Mouse (Mus musculus) liver, embryonic 14.5 days (tissue): ENCODE data around the gene Dock2. TPM values are rescaled to one million over a fixed set of nuclear protein-coding genes. Genes with fewer than 3 reads are reported as not detected.

Experiments used
- ATAC-seq: fragments of 200-750 bp; cut with Nextera tagmentation; 2 replicates; pipeline ENCODE4 v1.8.0; 2017; ENCODE audit warnings: moderate number of reproducible peaks, mild to moderate bottlenecking, moderate library complexity; ENCODE audit not compliant: insufficient read depth
- DNase-seq, 3 experiments: peaks; one replicate each; pipeline ENCODE4 v3.0.0-alpha.2; 2012 to 2013; ENCODE audit warnings: low read depth in 3 of 3, low spot score in 3 of 3
- H3K27ac ChIP-seq: fragments of 300-500 bp; sonication (generic); 2 replicates; pipeline ENCODE4 v1.5.1; 2014; ENCODE audit warnings: moderate library complexity, mild to moderate bottlenecking, control low read depth, inconsistent platforms
- H3K27me3 ChIP-seq: fragments of 300-500 bp; sonication (generic); 2 replicates; pipeline ENCODE4 v1.6.1; 2014; ENCODE audit warnings: mild to moderate bottlenecking, low read length, moderate library complexity; ENCODE audit not compliant: control insufficient read depth, insufficient read depth
- H3K36me3 ChIP-seq: fragments of 300-500 bp; sonication (generic); replicated peaks from 2 replicates; pipeline ENCODE4 v1.6.1; 2014; ENCODE audit warnings: low read depth; ENCODE audit not compliant: control insufficient read depth, insufficient read depth
- H3K4me1 ChIP-seq, 2 experiments: fragments of 200-500 bp in 1 of 2; fragments of 300-500 bp in 1 of 2; sonication (generic) in 1 of 2; replicated peaks; 2 replicates each; pipeline ENCODE4 v1.6.1; 2012 to 2014; ENCODE audit warnings: antibody characterized with exemption in 1 of 2, inconsistent platforms in 1 of 2, low read length in 1 of 2; ENCODE audit not compliant: control insufficient read depth in 2 of 2, insufficient read depth in 2 of 2
- H3K4me2 ChIP-seq: fragments of 300-500 bp; sonication (generic); 2 replicates; pipeline ENCODE4 v1.6.1; 2014; ENCODE audit warnings: low read depth, mild to moderate bottlenecking, control low read depth, moderate library complexity
- H3K4me3 ChIP-seq, 2 experiments: fragments of 200-500 bp in 1 of 2; fragments of 300-500 bp in 1 of 2; sonication (generic) in 1 of 2; 2 replicates each; pipeline ENCODE4 v1.5.1; 2012 to 2014; ENCODE audit warnings: low read depth in 2 of 2, low read length in 2 of 2, mild to moderate bottlenecking in 2 of 2, control low read depth in 1 of 2, inconsistent platforms in 1 of 2, moderate library complexity in 1 of 2; ENCODE audit not compliant: insufficient read depth in 1 of 2
- H3K9ac ChIP-seq: fragments of 300-500 bp; sonication (generic); replicated peaks from 2 replicates; pipeline ENCODE4 v1.6.1; 2014; ENCODE audit warnings: mild to moderate bottlenecking, control low read depth, moderate library complexity
- H3K9me3 ChIP-seq: fragments of 300-500 bp; sonication (generic); 2 replicates; pipeline ENCODE4 v1.6.1; 2016; ENCODE audit warnings: low read length, mixed read lengths; ENCODE audit not compliant: control insufficient read depth
- CTCF ChIP-seq: IDR thresholded peaks from 2 replicates; pipeline ENCODE4 v1.5.1; 2016; ENCODE audit warnings: antibody characterized with exemption, low read depth, control low read depth
- EP300 ChIP-seq: IDR thresholded peaks from 2 replicates; pipeline ENCODE4 v1.6.1; 2016; ENCODE audit warnings: antibody characterized with exemption, low read depth
- WGBS: fragments of 180-500 bp; shearing (Covaris S2); extraction: QIAGEN DNeasy Blood & Tissue Kit; methylation state at CpG from one replicate; pipeline ENCODE4 v1.1.7; 2014; ENCODE audit not compliant: insufficient replicate concordance; 5-methylcytosine and 5-hydroxymethylcytosine counted together
- polyA plus RNA-seq, 2 experiments: library from polyadenylated mRNA; depleted of rRNA in 1 of 2; stranded (reverse) in 1 of 2; unstranded in 1 of 2; fragments of >200 nt; fragmentation: Nextera tagmentation in 1 of 2; extraction: Ambion mirVana in 1 of 2; gene quantifications; 2 replicates each; pipeline versions ENCODE4 v1.2.1 to v1.2.3; 2012 to 2014

Gene Dock2
- polyA plus RNA-seq, 2 experiments = 2.1 to 2.6 TPM

GRCm38 (mm10) chr11:34372224-34372623 lies 411.5 kb downstream of the Dock2 start:
- H3K9me3 ChIP-seq = no peaks in the 10 kb centered on the region
- no peaks in the 10 kb centered on the region for H3K36me3 ChIP-seq
- no peaks in the 10 kb centered on the region for H3K4me1 ChIP-seq
- ATAC-seq (no peak), DNase-seq (no peak)
- no peak overlapping the region for H3K27ac ChIP-seq
- no peak for TF ChIP-seq EP300
- TF ChIP-seq CTCF = no peak
- 60% methylated on average over 4 of the region's 4 CpGs for WGBS
- H3K4me3 ChIP-seq = no peak overlapping the region
- no peaks in the 10 kb centered on the region for H3K27me3 ChIP-seq
- no peak overlapping the region for H3K9ac ChIP-seq
- no peak overlapping the region for H3K4me2 ChIP-seq

DNA sequence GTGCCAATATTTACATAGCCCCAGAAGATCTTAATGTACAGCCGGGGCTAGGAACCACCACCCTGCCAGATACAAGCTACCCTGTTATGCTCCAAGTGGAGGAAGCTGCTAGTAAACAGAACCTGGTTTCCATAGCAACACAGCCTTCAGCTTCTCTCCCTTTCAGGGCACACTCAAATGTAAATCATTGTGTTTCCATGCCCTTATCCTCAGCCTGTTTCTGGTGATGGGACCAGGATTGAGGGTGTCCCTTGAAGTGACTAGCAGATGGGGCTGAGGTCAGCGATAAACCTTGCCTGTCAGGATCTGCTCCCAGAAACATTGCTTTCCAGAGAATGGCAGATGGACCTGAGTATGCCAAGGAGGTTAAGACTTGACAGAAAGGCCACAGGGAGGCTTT lies 427.6 kb downstream of the Dock2 start:
- Histone ChIP-seq H3K9me3 (no peaks in the 10 kb centered on the region), H3K36me3 (no peaks in the 10 kb centered on the region), H3K27me3 (no peaks in the 10 kb centered on the region), H3K4me3 (no peak overlapping the region), H3K4me2 (no peak overlapping the region), H3K4me1 (no peaks in the 10 kb centered on the region), H3K27ac (no peak overlapping the region), H3K9ac (no peak overlapping the region)
- no peak for ATAC-seq
- 56% methylated on average over 2 of the region's 2 CpGs for WGBS
- TF ChIP-seq EP300 (no peak), CTCF (no peak)
- no peak for DNase-seq

- Histone ChIP-seq H3K27me3 (no peaks in the 10 kb centered on the region), H3K4me3 (no peak overlapping the region), H3K36me3 (no peaks in the 10 kb centered on the region), H3K9me3 (no peaks in the 10 kb centered on the region), H3K4me2 (no peak overlapping the region), H3K4me1 (no peaks in the 10 kb centered on the region), H3K27ac (no peak overlapping the region), H3K9ac (no peak overlapping the region)
- 68% methylated on average over 12 of the region's 12 CpGs for WGBS
- no peak for DNase-seq
- no peak for ATAC-seq
- TF ChIP-seq CTCF = no peak
- TF ChIP-seq EP300 = no peak
Observed at GRCm38 (mm10) chr11:34355406-34355805, 428.3 kb downstream of the Dock2 start.

GRCm38 (mm10) chr11:34349453-34350056 lies 434.1 kb downstream of the Dock2 start:
- TF ChIP-seq CTCF (no peak), EP300 (no peak)
- no peak overlapping the region for H3K9ac ChIP-seq
- 70% methylated on average over 10 of the region's 10 CpGs for WGBS
- DNase-seq = no peak
- H3K27ac ChIP-seq = no peak overlapping the region
- H3K4me3 ChIP-seq = no peak overlapping the region
- no peaks in the 10 kb centered on the region for H3K36me3 ChIP-seq
- H3K27me3 ChIP-seq = no peaks in the 10 kb centered on the region
- no peaks in the 10 kb centered on the region for H3K9me3 ChIP-seq
- no peak for ATAC-seq
- no peaks in the 10 kb centered on the region for H3K4me1 ChIP-seq
- H3K4me2 ChIP-seq = no peak overlapping the region

- ATAC-seq (no peak), DNase-seq (no peak)
- H3K9me3 ChIP-seq = no peaks in the 10 kb centered on the region
Observed at GRCm38 (mm10) chr11:34348287-34348918, 435.3 kb downstream of the Dock2 start.

More at GRCm38 (mm10) chr11:34348287-34348918, 435.3 kb downstream of the Dock2 start:
- no peaks in the 10 kb centered on the region for H3K27me3 ChIP-seq
- TF ChIP-seq EP300 (no peak), CTCF (no peak)
- no peak overlapping the region for H3K27ac ChIP-seq
- H3K9ac ChIP-seq = no peak overlapping the region
- H3K4me2 ChIP-seq = no peak overlapping the region
- no peaks in the 10 kb centered on the region for H3K36me3 ChIP-seq
- WGBS = 55% methylated on average over 4 of the region's 4 CpGs
- H3K4me3 ChIP-seq = no peak overlapping the region
- no peaks in the 10 kb centered on the region for H3K4me1 ChIP-seq
